Mouse (Mus musculus) gastrocnemius, postnatal 36 days (tissue): ENCODE results near the gene Agt. TPM values are rescaled to one million over a fixed set of nuclear protein-coding genes. Genes with fewer than 3 reads are reported as not detected.

Experiments used
- DNase-seq, 2 experiments: peaks; one replicate each; pipeline ENCODE4 v3.0.0; 2022
- intact Hi-C: fragments of 180-260 bp; cut with DNase I; formaldehyde crosslinking; loops from one replicate; pipeline ENCODE4 v1.15.1; 2025
- total RNA-seq, 2 experiments: library from RNA; stranded (reverse); gene quantifications; 2 replicates each; pipeline ENCODE4 v1.2.3; 2021

Agt gene
- total RNA-seq, 2 experiments from 2014 or later = 9.9 to 10.9 TPM

- intact Hi-C loops = no loop called here
- no peak for DNase-seq
These were observed 13.3 kb downstream of the Agt start for GRCm38 (mm10) chr8:124556164-124556563.

DNA sequence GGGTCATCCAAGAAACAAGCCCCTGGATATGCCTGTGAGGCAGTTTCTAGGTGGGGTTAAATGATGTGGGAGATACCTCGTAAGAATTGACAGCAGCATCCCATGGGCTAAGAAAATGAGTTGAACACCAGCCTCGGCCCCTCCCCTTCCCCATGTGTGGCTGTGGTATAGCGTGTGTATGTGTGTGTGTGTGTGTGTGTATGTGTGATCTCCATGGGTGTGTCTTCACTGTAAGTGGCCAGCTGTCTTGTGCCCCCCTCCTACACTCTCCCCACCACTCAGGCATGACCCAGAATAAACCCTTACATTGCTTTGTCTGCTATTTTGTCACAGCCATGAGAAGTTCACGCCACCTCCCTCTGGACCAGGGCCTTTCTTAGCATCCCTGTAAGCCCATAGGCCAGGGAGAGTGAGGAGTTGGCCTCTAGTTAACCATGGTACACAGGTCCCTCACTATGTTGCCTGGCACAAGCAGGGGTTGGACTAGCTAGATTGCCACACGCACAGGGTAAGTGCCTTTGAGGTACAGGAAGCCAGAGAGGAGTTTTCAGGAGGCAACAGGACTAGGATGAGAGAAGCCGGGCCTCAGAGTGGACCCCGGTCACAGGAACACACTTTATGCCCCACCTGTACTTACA, 14.3 kb downstream of the Agt start:
- intact Hi-C loops = no loop called here
- DNase-seq = no peak

DNA sequence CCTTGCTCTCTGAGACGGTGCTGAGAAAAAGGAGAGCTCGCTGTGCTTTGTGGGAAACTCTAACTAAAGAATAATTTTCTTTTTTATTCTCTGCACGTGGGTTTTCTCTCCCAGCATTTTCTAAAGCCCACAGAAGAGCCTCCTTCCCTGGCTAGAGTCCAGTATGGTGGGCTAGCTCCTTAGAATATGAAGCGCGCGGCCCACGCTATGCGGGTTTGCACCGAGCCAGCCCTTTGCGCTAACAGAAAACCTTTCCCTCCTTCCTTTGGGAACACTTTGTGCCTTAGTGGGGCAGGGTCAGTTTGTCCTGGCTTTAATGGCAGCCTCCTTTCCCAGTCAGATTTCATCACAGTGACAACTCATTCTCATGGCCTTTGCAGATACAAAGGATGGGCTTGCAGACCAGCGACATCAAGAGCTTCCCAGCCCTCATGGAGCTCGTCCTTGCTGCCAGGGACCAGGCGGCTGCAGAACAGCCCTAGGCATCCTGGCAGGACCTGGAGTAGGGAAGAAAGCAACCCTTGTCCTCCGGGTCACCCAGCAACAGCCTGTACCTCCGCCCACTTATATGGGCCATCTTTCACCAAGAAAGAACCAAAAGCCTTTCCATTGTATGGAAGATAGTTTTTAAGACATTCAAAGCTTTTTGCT, 18.4 kb downstream of the Agt start:
- intact Hi-C loops = no loop called here
- DNase-seq = no peak

DNA sequence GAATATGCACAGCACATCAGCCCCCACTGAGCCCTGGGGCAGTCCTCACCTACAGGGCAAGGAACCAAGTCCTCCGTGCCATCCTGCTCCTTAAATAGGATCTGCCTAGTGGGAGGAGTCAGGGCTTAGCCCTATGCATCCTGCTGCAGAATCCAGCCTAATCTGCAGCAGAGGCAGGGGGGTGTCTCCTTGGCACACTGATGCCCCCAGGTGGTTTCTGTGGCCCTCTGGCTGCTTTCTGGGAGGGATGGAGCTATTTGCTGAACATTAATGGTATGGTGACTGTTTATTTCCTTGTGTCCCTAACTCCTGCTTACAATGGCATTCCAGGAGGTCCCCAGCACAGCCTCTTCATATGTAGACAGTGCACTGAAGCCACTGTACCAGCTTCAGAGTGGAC, 21.3 kb downstream of the Agt start:
- no peak for DNase-seq
- intact Hi-C loops = no loop called here

GRCm38 (mm10) chr8:124547269-124547668, 22.2 kb downstream of the Agt start:
- DNase-seq = no peak
- intact Hi-C loops = no loop called here

GRCm38 (mm10) chr8:124546815-124547214, 22.7 kb downstream of the Agt start:
- no peak for DNase-seq
- intact Hi-C loops = no loop called here

DNA sequence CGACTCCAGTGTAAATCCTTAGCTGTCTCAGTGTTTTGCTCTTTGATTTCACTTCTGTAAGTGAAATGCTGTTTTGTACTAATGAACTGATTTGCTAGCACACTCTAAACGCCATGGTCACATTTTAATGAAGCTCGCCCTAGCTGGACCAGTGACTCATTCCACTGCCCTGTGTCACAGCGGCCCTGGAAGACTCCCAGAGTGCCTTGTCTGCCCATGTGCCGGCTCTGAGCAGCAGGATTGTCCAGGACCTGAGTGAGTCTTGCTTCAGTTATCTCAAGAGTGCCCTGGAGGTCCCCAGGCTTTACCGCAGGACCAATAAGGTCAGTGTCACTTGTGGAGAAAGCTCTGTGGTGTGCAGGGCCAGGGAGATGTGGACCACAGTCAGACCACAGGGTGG, 23.1 kb downstream of the Agt start:
- intact Hi-C loops = no loop called here
- DNase-seq = no peak

DNA sequence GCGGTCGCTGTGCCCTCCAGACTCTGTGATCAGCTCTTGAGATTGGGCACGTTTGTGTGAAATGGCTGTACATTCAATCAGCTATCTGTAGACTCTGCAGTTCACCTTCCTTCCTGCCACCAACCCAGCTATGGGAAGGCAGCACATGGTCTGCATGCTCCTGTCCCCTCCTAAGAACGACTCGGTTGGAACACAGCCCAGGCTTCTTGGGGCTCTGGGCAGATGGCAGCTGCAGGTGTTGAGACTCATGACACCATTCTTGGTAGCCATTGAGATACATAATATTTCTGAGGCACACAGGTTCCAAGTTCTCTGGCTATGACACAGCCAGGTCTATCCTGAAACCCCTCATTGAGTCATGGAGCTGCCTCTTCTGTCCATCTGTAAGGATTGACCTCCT, 26.2 kb downstream of the Agt start:
- intact Hi-C loops = no loop called here
- no peak for DNase-seq

GRCm38 (mm10) chr8:124542001-124542400, 27.5 kb downstream of the Agt start:
- intact Hi-C loops = no loop called here
- no peak for DNase-seq

- intact Hi-C loops = no loop called here
- no peak for DNase-seq
These were observed 28.6 kb downstream of the Agt start for GRCm38 (mm10) chr8:124540906-124541305.

DNA sequence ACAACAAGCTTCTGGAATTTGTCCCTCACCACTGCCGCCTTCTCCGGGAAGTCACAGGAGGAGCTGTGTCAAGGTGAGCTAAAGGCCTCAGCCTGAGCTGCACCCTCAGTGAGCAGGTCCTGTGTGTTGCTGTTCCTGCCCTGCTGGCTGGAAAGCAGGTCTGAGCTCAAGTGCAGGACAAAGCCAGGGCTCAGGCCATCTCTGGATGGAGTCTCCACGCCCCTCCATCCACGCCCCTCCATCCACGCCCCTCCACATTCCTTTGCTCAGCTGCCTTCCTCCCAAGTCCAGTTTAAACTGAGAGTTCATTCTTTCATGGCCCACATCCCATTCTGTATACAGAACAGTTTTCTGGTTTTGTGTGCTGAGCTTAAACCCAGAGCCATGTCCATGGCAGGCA, 34.1 kb downstream of the Agt start:
- intact Hi-C loops = no loop called here
- no peak for DNase-seq

DNA sequence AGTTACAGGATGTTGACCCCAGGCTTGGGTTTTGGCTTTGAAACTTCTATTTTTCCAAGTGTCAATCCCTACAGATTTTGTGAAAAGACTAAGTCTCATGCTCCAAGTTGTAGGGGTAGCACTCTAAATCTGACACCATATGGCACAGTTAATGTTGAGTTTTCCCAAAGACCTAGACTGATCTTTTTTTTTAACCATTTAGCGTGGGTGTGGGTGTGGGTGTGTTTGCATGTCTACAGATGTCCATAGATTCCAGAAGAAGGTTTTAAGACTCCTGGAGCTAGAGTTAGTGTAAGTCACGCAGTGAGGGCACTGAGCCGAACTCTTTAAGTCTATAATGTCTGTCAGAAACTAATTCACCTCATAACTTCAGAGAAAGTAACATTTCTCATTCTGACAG, 36.9 kb downstream of the Agt start:
- intact Hi-C loops = no loop called here
- no peak for DNase-seq

GRCm38 (mm10) chr8:124530996-124531395, 38.5 kb downstream of the Agt start:
- intact Hi-C loops = no loop called here

GRCm38 (mm10) chr8:124530556-124530955, 39.0 kb downstream of the Agt start:
- intact Hi-C loops = no loop called here

More at GRCm38 (mm10) chr8:124530996-124531395, 38.5 kb downstream of the Agt start:
- no peak for DNase-seq

DNA sequence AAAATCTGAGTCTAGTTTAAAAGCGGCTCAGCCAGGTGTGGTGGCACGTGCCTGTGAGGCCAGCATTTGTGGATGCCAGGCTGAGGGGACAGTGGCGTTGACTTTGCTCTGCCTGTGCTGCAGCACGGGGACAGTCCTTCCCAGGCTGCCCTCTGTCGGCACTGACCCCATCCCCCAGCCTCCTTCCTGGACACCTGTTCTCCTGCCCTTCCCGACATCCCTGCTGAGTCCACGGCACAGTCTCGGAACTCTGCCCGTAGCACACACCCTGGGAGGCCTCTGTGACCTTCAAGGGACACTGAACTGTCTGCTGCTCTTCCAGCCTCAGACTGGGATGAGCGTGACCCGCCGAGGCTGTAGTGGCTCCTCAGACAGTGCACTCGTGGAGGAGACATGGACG, 39.4 kb downstream of the Agt start:
- intact Hi-C loops = no loop called here

More at GRCm38 (mm10) chr8:124530556-124530955, 39.0 kb downstream of the Agt start:
- no peak for DNase-seq

DNA sequence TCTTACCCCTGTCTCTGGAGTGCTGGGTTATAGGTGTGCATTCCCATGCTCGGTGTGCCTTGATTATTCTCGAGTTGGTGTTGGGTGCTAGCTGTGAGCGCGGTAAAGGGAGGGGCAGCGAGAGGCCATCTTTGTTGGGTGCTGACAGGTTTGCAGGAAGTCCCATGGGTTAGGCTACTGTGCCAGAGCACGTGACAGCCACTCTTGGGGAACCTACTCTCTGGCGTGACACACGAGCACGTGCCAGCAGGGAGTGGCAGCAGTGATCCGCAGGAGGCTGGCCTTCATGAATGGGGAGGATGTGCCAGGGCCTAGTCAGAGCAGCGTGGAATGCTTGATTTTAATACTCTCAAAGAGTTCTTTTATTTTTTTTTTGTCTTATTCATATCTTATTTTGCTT, 43.2 kb downstream of the Agt start:
- no peak for DNase-seq
- intact Hi-C loops = no loop called here

More for the DNA sequence above, 39.4 kb downstream of the Agt start:
- DNase-seq = no peak

- no peak for DNase-seq
- intact Hi-C loops = loop anchor here (5.0 kb wide), 1 partner anchor 50 kb away; no protein-coding TSS in a partner anchor
These were observed 47.6 kb downstream of the Agt start for GRCm38 (mm10) chr8:124521946-124522345.

DNA sequence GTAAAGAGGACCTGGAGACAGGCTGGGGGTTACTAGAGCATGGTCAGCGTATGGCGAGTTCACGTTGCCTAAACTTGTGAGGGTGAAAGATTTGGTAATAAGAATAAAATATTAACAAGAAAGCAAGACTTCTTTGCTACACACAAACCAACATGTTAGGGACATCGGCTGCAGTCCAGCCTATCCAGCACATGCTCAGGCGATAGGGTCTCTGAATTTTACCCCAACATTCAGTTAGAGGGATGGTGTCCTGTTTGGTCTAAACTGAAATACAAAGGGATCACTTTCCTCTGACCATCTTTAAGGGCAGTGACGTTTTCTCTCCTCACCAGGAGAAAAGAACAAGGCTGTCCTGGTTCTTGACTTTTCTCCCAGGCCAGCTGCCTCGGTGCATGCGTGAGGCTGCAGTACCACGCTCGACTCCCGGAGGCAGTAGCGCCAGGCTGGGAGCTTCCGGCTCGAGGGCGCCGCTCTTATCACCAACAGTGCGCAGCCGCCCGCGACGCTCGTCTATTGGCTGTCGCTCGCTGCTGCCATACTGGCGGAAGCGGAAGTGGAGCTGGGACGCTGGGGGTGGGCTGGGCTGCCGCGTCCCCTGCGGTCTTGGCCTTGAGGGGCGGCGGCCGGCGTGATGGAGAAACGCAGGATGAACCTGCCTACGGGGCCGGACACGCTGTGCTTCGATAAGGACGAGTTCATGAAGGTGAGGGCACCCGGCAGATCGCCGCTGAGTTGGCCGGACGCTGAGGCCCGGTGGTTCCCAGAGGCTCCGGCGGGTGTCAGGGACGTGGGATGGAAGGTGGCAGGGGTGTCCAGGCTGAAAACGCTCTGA, 49.0 kb downstream of the Agt start, which contains the start of gene Cog2:
Cog2 (plus strand) TSS at position 519 of the 832 bp plus-strand sequence.
- intact Hi-C loops = loop anchor here (5.0 kb wide), 1 partner anchor 52 kb away; no protein-coding TSS in a partner anchor

GRCm38 (mm10) chr8:124517142-124517541, 52.4 kb downstream of the Agt start:
- DNase-seq = no peak
- intact Hi-C loops = no loop called here

More for the DNA sequence above, 49.0 kb downstream of the Agt start, which contains the start of gene Cog2:
- DNase-seq = peak; percentile 82 to 86

- no peak for DNase-seq
- intact Hi-C loops = no loop called here
These were observed 53.0 kb downstream of the Agt start for GRCm38 (mm10) chr8:124516525-124516924.

DNA sequence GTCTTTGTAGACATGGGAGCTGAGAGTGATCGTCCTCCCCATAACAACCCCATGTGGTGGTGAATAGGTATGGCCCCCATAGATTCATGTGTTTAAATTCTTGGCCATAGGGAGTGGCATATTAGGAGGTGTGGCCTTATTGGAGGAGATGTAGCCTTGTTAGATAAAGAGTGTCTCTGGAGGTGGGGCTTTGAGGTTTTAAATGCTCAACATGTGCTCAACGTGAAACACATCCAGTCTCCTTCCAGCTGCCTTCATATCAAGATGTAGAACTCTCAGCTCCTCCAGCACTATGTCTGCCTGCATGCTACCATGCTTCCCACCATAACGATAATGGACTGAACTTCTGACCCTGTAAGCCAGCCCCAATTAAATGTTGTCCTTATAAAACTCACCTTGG, 53.5 kb downstream of the Agt start:
- intact Hi-C loops = no loop called here
- no peak for DNase-seq
